8 mouse cellular contexts compared by ENCODE assay signal in genomic region chr12:4592025-4592424, GRCm38 (mm10). TPM values are rescaled to one million over a fixed set of nuclear protein-coding genes. Genes with fewer than 3 reads are reported as not detected.
DNase-seq lines count a peak whose midpoint lies in the region; ATAC-seq lines count a peak whose summit lies in the region.

No protein-coding gene starts in this region.

- H3K4me1 ChIP-seq in kidney, embryonic 15.5 days = peaks cover 12% of the 10 kb centered on the region
- H3K4me1 ChIP-seq in hindbrain, embryonic 13.5 days (replicated peaks) = peaks cover 14% of the 10 kb centered on the region
- H3K4me1 ChIP-seq in midbrain, embryonic 14.5 days (ENCODE audit: control insufficient read depth, insufficient read depth, low read length) = peaks cover 7% of the 10 kb centered on the region; the same call in 1 of the 2 replicates

- peak overlapping the region; percentile 63 for H3K4me2 ChIP-seq in kidney, embryonic 15.5 days
- peak overlapping the region; percentile 77 for H3K4me2 ChIP-seq in hindbrain, embryonic 13.5 days
- peak overlapping the region; percentile 76 for H3K4me2 ChIP-seq in midbrain, embryonic 14.5 days (ENCODE audit: low read length)

- H3K36me3 ChIP-seq in kidney, embryonic 15.5 days = no peaks in the 10 kb centered on the region
- no peaks in the 10 kb centered on the region for H3K36me3 ChIP-seq in hindbrain, embryonic 13.5 days
- H3K36me3 ChIP-seq in midbrain, embryonic 14.5 days (ENCODE audit: control insufficient read depth, insufficient read depth, low read length) = no peaks in the 10 kb centered on the region

- intact Hi-C loops in left cerebral cortex, postnatal 10 days (cut with DNase I) = no loop called here

- H3K27me3 ChIP-seq in kidney, embryonic 15.5 days = no peaks in the 10 kb centered on the region
- peaks cover 9% of the 10 kb centered on the region; the same call in 1 of the 2 replicates for H3K27me3 ChIP-seq in hindbrain, embryonic 13.5 days
- H3K27me3 ChIP-seq in midbrain, embryonic 14.5 days (ENCODE audit: control insufficient read depth, insufficient read depth, low read length) = no peaks in the 10 kb centered on the region

- peak overlapping the region; percentile 77; the same call in 1 of the 2 replicates for H3K9ac ChIP-seq in kidney, embryonic 15.5 days
- no peak overlapping the region for H3K9ac ChIP-seq in hindbrain, embryonic 13.5 days
- H3K9ac ChIP-seq in midbrain, embryonic 14.5 days (replicated peaks; ENCODE audit: low read length) = no peak overlapping the region

- DNase-seq in kidney, adult 11 months = no peak
- peak; percentile 63 for DNase-seq in NIH3T3 (ENCODE audit: low read depth)
- DNase-seq in midbrain, embryonic 14.5 days = no peak
- no peak for DNase-seq in right cerebral cortex, postnatal 4 days
- DNase-seq in left cerebral cortex, postnatal 10 days (ENCODE audit: extremely low spot score in 1 of 2, low spot score in 2 of 2) = no peak
- DNase-seq in right cerebral cortex, adult 18-20 months = no peak

- no peaks in the 10 kb centered on the region for H3K9me3 ChIP-seq in kidney, embryonic 15.5 days (replicated peaks)
- H3K9me3 ChIP-seq in hindbrain, embryonic 13.5 days = no peaks in the 10 kb centered on the region
- H3K9me3 ChIP-seq in midbrain, embryonic 14.5 days (ENCODE audit: control insufficient read depth, low read length) = no peaks in the 10 kb centered on the region

- H3K4me3 ChIP-seq in kidney, embryonic 15.5 days (replicated peaks) = peak overlapping the region; percentile 81
- peak overlapping the region; percentile 85; the same call in 1 of the 2 replicates for H3K4me3 ChIP-seq in hindbrain, embryonic 13.5 days
- H3K4me3 ChIP-seq in midbrain, embryonic 14.5 days (replicated peaks; ENCODE audit: low read depth, low read length) = 0 out of 2 replicates have a peak overlapping the region, but pooled peaks have one; percentile 79

- no peak overlapping the region for H3K27ac ChIP-seq in kidney, embryonic 15.5 days
- no peak overlapping the region for H3K27ac ChIP-seq in hindbrain, embryonic 13.5 days
- H3K27ac ChIP-seq in midbrain, embryonic 14.5 days (replicated peaks; ENCODE audit: low read depth, low read length) = no peak overlapping the region

- no peak for ATAC-seq in kidney, embryonic 15.5 days (replicated peaks; ENCODE audit: low FRiP score)
- no peak for ATAC-seq in hindbrain, embryonic 13.5 days (ENCODE audit: low FRiP score)
- no peak for ATAC-seq in midbrain, embryonic 14.5 days (ENCODE audit: low FRiP score, low TSS enrichment)

- WGBS in kidney, embryonic 15.5 days = 63% methylated on average over 6 of the region's 6 CpGs
- 77% methylated on average over 6 of the region's 6 CpGs for WGBS in hindbrain, embryonic 13.5 days
- WGBS in midbrain, embryonic 14.5 days = 71% methylated on average over 6 of the region's 6 CpGs

RNA-seq across cellular contexts. Expression of gene Itsn2, which starts 0.4 kb away (rescaled TPM):
- polyA plus RNA-seq in kidney, embryonic 15.5 days (2015; fragmentation: Nextera tagmentation; extraction: Ambion mirVana) = 36.5 and 40.6 TPM in 2 replicates
- 16.2 and 16.6 TPM in 2 replicates for polyA plus RNA-seq in hindbrain, embryonic 13.5 days (2015; fragmentation: Nextera tagmentation; extraction: Ambion mirVana)
- 19.9 and 21.2 TPM in 2 replicates for polyA plus RNA-seq in midbrain, embryonic 14.5 days (2014; fragmentation: Nextera tagmentation; extraction: Ambion mirVana)
- 10 to 100 TPM; 56.6 to 61.0 TPM for total RNA-seq in left cerebral cortex, postnatal 10 days (2021)

RNA-seq across cellular contexts. Expression of gene Gm3625, which starts 0.7 kb away (rescaled TPM):
- not detected in 2 replicates for polyA plus RNA-seq in kidney, embryonic 15.5 days (2015; fragmentation: Nextera tagmentation; extraction: Ambion mirVana)
- not detected in 2 replicates for polyA plus RNA-seq in hindbrain, embryonic 13.5 days (2015; fragmentation: Nextera tagmentation; extraction: Ambion mirVana)
- polyA plus RNA-seq in midbrain, embryonic 14.5 days (2014; fragmentation: Nextera tagmentation; extraction: Ambion mirVana) = not detected in 2 replicates
- not detected for total RNA-seq in left cerebral cortex, postnatal 10 days (2021)
